Mouse (Mus musculus) kidney, adult 2 months (tissue): ENCODE data around the gene Cpsf3.

Source experiments
- CTCF ChIP-seq: fragments of 200-500 bp; conservative IDR thresholded peaks from 2 replicates; pipeline ENCODE4 v1.5.1; 2011; ENCODE audit warnings: low read depth, mild to moderate bottlenecking, control low read depth, low read length, moderate library complexity, mixed read lengths; ENCODE audit not compliant: insufficient read depth, insufficient read length
- POLR2A ChIP-seq: fragments of 200-500 bp; IDR thresholded peaks from one replicate; pipeline ENCODE4 v1.6.1; 2011; ENCODE audit warnings: low read depth, low read length, control low read depth

DNA sequence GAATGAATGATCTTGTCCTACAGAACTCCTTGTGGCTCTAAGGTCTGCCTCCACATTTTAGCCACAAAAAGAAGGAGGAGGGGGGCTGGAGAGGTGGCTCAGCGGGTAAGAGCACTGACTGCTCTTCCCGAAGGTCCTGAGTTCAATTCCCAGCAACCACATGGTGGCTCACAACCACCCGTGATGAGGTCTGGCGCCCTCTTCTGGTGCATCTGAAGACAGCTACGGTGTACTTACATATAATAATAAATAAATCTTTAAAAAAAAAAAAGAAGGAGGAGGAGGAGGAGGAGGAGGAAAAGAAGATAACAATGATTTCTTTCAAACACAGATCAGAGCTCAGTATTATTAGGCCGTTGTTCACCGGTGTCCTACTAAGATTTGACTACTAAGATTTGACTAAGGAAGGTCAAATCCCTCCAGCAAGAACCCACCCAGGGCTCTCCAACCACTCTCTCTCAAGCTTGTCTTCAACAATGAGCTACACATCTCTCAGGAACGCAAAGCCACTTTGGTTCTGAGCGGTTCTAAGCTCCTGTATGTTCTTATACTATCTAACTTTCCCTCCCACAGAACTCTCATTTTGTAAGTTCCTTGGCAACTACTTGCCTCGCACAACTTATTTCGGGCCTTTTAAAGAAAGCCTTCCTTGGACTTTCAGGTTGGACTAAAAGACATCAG is at the start of gene Cpsf3:
- no peak for TF ChIP-seq CTCF
- TF ChIP-seq POLR2A = no peak
